Mouse (Mus musculus) hindbrain, embryonic 15.5 days (tissue): ENCODE results near the gene Ncstn. TPM values are rescaled to one million over a fixed set of nuclear protein-coding genes. Genes with fewer than 3 reads are reported as not detected.

ENCODE experiments used
- ATAC-seq: fragments of 200-750 bp; cut with Nextera tagmentation; 2 replicates; pipeline ENCODE4 v1.8.0; 2017; ENCODE audit warnings: low read depth, moderate number of reproducible peaks, moderate TSS enrichment; ENCODE audit not compliant: low FRiP score
- H3K27ac ChIP-seq: fragments of 300-500 bp; sonication (generic); replicated peaks from 2 replicates; pipeline ENCODE4 v1.5.1; 2015; ENCODE audit warnings: mild to moderate bottlenecking, inconsistent platforms
- H3K27me3 ChIP-seq: fragments of 300-500 bp; sonication (generic); 2 replicates; pipeline ENCODE4 v1.6.1; 2015; ENCODE audit warnings: control low read depth, inconsistent platforms
- H3K36me3 ChIP-seq: fragments of 300-500 bp; sonication (generic); 2 replicates; pipeline ENCODE4 v1.6.1; 2015; ENCODE audit warnings: control low read depth, inconsistent platforms
- H3K4me1 ChIP-seq: fragments of 300-500 bp; sonication (generic); replicated peaks from 2 replicates; pipeline ENCODE4 v1.6.1; 2015; ENCODE audit warnings: control low read depth, inconsistent platforms
- H3K4me2 ChIP-seq: fragments of 300-500 bp; sonication (generic); 2 replicates; pipeline ENCODE4 v1.6.1; 2015; ENCODE audit warnings: moderate library complexity, mild to moderate bottlenecking, inconsistent platforms
- H3K4me3 ChIP-seq: fragments of 300-500 bp; sonication (generic); 2 replicates; pipeline ENCODE4 v1.5.1; 2015; ENCODE audit warnings: mild to moderate bottlenecking, inconsistent platforms
- H3K9ac ChIP-seq: fragments of 300-500 bp; sonication (generic); 2 replicates; pipeline ENCODE4 v1.6.1; 2015; ENCODE audit warnings: inconsistent platforms
- H3K9me3 ChIP-seq: fragments of 300-500 bp; sonication (generic); 2 replicates; pipeline ENCODE4 v1.6.1; 2016; ENCODE audit warnings: control low read depth, inconsistent platforms
- WGBS: fragments of 180-500 bp; shearing (Covaris S2); methylation state at CpG from one replicate; pipeline ENCODE4 v1.1.7; 2015; 5-methylcytosine and 5-hydroxymethylcytosine counted together
- polyA plus RNA-seq: library from polyadenylated mRNA; unstranded; fragments of >200 nt; fragmentation: Nextera tagmentation; extraction: Ambion mirVana; gene quantifications from 2 replicates; pipeline ENCODE4 v1.2.1, GENCODE M21; 2015

Ncstn gene
- polyA plus RNA-seq, 1 experiment from 2014 or later: 114 TPM

DNA sequence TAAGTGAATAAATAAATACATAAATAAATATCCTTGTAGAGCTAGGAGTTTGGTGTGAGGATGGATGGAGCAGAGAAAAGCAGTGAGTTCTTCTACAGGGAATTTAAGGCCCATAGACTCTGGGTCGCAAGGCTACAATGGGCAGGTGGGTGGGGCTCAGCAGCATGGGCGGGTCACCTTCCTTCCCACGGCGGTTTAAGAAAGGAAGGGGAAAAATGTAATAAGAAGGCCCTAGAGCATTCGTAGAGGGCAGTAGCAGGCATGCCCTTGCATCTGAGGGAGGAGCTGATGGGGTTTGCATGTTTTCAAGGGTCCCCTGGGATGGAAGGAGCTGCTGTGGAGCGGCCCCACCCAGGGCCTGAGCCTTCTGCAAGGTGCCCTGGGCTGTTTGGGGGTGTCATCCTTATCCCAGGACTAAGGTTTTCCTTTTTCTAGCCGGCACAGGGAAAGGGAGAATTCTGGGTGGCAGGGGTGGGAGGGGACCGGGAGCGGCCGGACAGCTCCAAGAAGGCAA is 29.8 kb downstream of the Ncstn start:
- 16% methylated on average over 9 of the region's 10 CpGs for WGBS
- H3K9ac ChIP-seq: no peak overlapping the region
- H3K4me1 ChIP-seq: peaks cover 37% of the 10 kb centered on the region
- no peaks in the 10 kb centered on the region for H3K27me3 ChIP-seq
- no peaks in the 10 kb centered on the region for H3K36me3 ChIP-seq
- no peaks in the 10 kb centered on the region for H3K9me3 ChIP-seq
- H3K27ac ChIP-seq: no peak overlapping the region
- no peak for ATAC-seq
- peak overlapping the region; percentile 46 for H3K4me3 ChIP-seq
- peak overlapping the region; percentile 84 for H3K4me2 ChIP-seq

DNA sequence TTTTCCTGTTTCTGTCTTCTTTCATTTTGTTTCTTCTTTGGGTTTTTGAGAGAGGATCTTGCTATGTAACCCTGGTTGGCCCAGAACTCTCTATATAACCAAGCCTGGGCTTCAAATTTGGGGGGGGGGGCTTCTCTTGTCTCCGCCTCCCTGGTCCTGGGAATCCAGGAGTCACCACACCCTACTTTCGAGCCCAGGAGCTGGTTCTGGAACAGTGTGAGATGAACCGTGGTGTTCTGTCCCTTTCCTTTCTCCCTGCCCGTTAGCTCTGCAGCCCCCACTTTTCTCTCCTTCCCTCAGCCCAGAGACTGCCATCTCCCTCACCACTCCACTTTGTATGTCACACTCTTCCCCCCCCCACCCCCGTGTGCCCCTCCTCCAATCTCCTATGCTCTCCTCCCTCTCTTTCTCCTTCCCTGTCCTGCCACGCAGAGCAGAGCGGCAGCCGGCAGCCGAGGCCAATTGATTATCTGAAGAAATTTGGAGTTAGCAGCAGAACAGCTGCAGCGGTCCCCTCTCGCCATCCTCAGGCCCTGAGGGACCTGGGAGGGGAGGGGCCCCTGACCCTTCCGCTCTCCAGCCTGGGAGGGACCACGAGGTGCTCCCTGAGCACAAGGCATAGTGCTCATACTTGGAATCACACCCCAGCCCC is 33.3 kb downstream of the Ncstn start:
- Histone ChIP-seq H3K4me1 (peaks cover 35% of the 10 kb centered on the region), H3K27me3 (no peaks in the 10 kb centered on the region), H3K9me3 (no peaks in the 10 kb centered on the region), H3K9ac (peak overlapping the region; percentile 18; the same call in 1 of the 2 replicates), H3K36me3 (no peaks in the 10 kb centered on the region), H3K4me2 (peak overlapping the region; percentile 38), H3K27ac (peak overlapping the region; percentile 81), H3K4me3 (no peak overlapping the region)
- 12% methylated on average over 13 of the region's 13 CpGs for WGBS
- ATAC-seq: peak; percentile 50

DNA sequence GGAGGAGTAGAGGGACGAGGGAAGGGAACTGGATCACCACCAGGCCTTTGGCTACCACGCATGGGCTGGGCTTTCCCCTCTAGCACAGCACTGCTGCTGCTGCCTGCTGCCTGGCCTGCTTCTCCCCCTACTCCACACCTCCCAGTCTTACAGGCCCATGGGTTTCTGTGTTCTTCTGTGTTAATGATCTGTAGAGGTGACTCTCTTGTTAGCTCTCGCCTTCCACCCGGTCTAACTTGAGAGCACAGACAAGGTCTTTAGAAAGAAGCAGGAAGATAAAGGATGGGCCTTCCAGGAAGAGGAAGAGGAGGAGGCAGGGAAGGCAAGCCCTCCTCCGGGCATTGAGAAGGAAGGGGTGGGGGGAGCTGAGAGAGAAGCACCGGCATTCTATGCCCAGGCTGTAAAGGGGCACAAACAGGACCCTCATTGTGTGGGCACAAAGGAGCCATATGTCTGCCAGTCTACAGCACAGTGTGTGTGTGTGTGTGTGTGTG is 34.3 kb downstream of the Ncstn start:
- Histone ChIP-seq H3K36me3 (no peaks in the 10 kb centered on the region), H3K4me2 (peak overlapping the region; percentile 38), H3K9ac (no peak overlapping the region), H3K9me3 (no peaks in the 10 kb centered on the region), H3K4me3 (no peak overlapping the region), H3K27me3 (no peaks in the 10 kb centered on the region), H3K27ac (peak overlapping the region; percentile 81), H3K4me1 (peaks cover 25% of the 10 kb centered on the region)
- peak; percentile 74 for ATAC-seq
- 5% methylated on average over 6 of the region's 6 CpGs for WGBS

DNA sequence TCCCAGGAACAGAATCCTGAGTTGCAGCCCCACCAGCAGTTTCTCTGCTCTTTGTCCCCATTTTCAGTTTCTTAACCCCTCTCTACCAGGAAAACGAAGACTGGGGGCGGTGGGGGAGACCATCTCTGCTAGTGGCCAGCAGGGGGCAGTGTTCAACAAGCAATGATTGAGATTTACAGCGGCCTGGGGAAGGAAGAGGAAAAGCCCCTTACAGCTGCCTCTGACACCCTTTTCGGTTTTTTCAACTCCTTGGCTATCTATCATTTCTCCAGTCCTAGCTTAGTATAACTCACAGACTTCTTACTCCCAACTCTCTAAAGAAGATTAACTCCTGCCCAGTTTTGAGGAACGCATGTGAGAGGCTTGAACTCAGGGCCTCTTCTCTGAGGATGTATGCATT is 35.7 kb downstream of the Ncstn start:
- Histone ChIP-seq H3K27ac (no peak overlapping the region), H3K4me1 (peaks cover 19% of the 10 kb centered on the region), H3K9ac (no peak overlapping the region), H3K4me2 (no peak overlapping the region), H3K4me3 (no peak overlapping the region), H3K36me3 (no peaks in the 10 kb centered on the region), H3K9me3 (no peaks in the 10 kb centered on the region), H3K27me3 (no peaks in the 10 kb centered on the region)
- 8% methylated on average over 5 of the region's 5 CpGs for WGBS
- ATAC-seq: peak; percentile 9; the same call in 1 of the 2 replicates

DNA sequence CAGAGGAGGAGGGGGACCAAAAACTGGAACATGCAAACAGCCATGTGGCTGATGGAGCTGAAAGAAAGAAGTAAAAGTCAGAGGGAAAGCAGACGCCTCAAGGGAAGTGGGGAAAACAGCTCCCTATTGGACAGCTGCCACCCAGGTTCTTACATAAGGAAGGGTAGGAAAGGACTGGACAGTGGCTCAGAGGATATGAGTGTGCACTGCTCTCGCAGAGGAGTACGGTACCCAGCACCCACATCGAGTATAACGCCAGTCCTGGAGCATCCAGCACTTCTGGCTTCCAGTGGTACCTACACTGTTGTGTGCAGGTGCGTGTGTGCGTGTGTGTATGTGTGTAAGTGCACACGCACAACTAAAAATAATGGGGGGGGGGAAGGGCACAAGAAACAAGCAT is 36.2 kb downstream of the Ncstn start:
- no peak overlapping the region for H3K4me3 ChIP-seq
- no peaks in the 10 kb centered on the region for H3K27me3 ChIP-seq
- no peak overlapping the region for H3K27ac ChIP-seq
- WGBS: 80% methylated on average over 8 of the region's 8 CpGs
- H3K9ac ChIP-seq: no peak overlapping the region
- H3K9me3 ChIP-seq: no peaks in the 10 kb centered on the region
- no peaks in the 10 kb centered on the region for H3K36me3 ChIP-seq
- no peak overlapping the region for H3K4me2 ChIP-seq
- no peak for ATAC-seq
- H3K4me1 ChIP-seq: peaks cover 19% of the 10 kb centered on the region

DNA sequence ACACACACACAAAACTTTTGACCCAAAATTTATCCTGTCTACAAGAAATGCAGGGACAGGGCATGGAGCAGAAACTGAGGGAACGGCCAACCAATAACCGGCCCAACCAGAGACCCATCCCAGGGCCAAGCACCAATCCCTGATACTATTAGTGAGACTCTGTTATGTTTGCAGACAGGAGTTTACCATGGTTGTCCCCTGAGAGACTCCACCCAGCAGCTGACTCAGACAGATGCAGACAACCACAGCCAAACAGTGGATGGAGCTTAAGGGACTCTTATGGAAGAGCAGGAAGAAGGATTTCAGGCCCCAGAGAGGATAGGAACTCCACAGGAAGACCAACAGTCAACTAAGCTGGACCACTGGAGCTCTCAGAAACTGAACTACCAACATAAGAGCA is 52.7 kb downstream of the Ncstn start:
- WGBS: 91% methylated on average over 2 of the region's 2 CpGs
- Histone ChIP-seq H3K27ac (no peak overlapping the region), H3K9ac (no peak overlapping the region), H3K27me3 (no peaks in the 10 kb centered on the region), H3K36me3 (no peaks in the 10 kb centered on the region), H3K9me3 (no peaks in the 10 kb centered on the region), H3K4me2 (no peak overlapping the region), H3K4me1 (peaks cover 26% of the 10 kb centered on the region), H3K4me3 (no peak overlapping the region)
- no peak for ATAC-seq

DNA sequence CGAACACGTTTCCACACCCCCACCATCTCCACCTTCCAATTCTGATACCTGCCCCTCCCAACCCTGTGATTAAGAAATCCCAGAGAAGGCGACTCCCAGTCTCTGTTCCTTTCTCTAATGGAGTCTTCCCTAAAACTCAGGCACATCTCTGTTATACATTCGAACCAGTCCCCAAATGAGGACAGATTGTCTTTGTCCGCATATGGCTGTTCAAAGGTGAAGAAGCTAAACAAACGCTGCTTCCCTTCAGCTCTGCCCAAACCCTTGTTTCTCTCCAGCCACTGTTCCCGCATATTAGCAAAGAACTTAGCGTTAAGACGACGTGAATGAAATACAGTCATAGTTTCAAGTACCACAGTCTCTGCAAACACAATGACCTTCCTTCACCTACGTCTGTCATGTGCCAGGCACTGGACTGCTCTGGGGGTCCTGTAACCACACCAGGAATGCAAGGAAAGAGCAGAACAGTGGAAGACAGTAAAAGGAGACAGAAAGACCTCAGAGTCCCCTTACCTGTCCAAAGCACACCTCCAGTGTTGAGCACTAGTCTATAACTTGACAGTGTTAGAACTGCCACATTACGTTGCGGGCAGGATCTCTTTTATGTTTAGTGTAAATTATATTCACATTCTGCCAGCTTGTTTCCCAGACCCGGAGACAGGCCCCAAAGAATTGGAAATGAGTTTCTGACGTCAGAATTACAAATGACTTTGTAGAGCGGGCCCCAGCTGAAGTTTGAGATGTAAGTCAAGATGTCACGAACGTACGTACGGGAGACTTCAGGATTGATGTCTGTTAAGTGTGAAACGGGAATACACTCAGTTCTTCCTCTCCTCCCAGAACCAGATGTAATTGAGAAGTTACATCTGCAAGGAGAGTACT is 54.0 kb downstream of the Ncstn start, which contains the start of gene Vangl2:
Gene Vangl2, minus strand, starts transcription at position 51 of the 882 bp plus-strand sequence.
- Histone ChIP-seq H3K9me3 (no peaks in the 10 kb centered on the region), H3K4me1 (peaks cover 39% of the 10 kb centered on the region), H3K4me2 (peak within 1 kb of the TSS; percentile 94), H3K27me3 (no peaks in the 10 kb centered on the region), H3K9ac (peak within 1 kb of the TSS; percentile 95), H3K4me3 (peak within 1 kb of the TSS; percentile 95), H3K27ac (peak within 1 kb of the TSS; percentile 98), H3K36me3 (no peaks in the 10 kb centered on the region)
- no peak for ATAC-seq
- 28% methylated on average over 21 of the region's 21 CpGs for WGBS

DNA sequence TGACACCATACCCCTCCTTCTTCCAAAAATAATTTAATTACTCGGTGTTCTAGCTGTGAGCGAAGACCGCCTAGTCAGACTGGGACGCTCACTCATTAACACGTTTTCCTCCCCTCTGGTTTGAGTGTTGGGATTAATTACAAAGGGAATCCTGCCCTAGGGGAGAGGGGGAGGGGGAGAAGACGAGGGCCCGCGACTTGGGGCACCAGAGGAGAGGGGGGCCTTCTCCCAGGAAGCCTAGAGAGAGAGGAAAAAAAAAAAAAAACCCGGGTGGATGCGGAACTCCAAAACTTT is 54.8 kb downstream of the Ncstn start:
- Histone ChIP-seq H3K9me3 (no peaks in the 10 kb centered on the region), H3K4me1 (peaks cover 46% of the 10 kb centered on the region), H3K4me3 (peak overlapping the region; percentile 95), H3K27me3 (no peaks in the 10 kb centered on the region), H3K36me3 (no peaks in the 10 kb centered on the region), H3K27ac (peak overlapping the region; percentile 98), H3K9ac (peak overlapping the region; percentile 95), H3K4me2 (peak overlapping the region; percentile 94)
- WGBS: 3% methylated on average over 10 of the region's 10 CpGs
- ATAC-seq: no peak; the same call in 1 of the 2 replicates

DNA sequence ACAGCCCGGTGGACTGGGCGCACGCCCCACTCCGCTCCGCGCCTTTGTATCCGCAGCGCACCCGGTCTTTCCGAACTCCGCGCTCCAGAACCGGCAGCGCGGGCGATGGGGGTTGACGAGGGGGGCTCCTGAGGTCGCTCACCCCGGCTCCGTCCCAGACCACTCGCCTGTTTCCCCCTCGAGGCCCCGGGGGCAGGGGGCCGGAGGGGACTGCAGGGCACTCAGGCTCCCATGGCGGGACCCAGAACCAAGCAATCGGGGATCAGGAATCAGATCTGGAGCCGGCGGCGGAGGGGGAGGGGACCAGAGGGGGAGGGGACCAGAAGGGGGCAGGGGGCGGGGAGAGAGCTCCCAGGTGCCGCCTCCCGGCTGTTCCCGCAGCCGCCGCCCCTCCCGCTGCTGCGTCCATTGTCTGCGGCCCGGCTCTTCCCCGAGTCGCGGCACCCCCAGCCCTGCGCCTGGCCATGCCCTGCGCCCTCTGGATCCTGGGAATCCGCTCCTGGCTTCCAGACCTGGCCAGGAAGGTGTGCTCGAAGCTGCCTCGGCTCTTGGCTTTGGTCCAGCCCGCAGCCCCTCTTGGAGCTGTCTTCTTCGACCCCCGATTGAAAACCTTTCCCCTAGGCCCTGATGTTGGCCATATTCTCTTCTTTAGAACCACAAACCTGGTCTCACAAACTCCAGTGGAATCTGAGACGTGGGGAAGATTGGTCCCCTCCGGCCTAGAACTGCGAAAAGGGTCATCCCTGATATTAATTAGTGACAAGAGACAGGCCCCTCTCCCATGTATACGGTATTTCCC is 55.4 kb downstream of the Ncstn start:
- Histone ChIP-seq H3K36me3 (no peaks in the 10 kb centered on the region), H3K27ac (peak overlapping the region; percentile 98), H3K9me3 (no peaks in the 10 kb centered on the region), H3K27me3 (no peaks in the 10 kb centered on the region), H3K4me3 (peak overlapping the region; percentile 95), H3K4me2 (peak overlapping the region; percentile 94), H3K4me1 (peaks cover 51% of the 10 kb centered on the region), H3K9ac (peak overlapping the region; percentile 95)
- WGBS: under 1% methylated on average over 46 of the region's 54 CpGs
- peak; percentile 84 for ATAC-seq

DNA sequence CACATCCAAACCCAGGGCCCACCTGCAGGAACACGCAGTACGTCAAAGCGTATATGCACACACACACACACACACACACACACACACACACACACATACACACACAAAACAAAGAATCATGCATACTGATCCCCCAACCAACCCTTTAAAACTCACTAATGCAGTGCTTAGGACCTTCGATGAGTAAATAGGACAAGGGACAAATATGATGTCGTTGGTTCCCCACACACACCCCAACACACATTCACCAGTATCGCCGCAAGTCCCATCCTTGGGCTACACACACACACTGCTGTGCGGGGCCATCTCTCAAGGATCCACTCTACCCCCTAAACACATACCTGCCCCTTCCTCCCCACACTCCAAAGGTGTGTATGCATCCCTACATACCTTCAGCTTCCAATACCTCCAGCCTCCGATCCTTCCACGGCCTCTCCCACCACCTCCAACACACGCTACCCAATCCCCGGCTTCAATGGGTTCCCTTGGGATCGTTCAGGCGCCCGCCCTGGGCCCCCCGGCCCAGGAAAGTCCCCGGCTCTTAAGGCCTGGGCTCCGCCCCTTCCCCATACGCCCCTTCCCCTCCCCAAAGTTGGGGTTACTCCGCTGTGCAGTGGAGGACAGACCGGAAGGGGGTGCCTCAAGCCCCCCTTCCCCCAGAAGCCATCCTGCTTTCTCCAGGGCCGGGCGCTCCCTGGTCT is 56.2 kb downstream of the Ncstn start:
- Histone ChIP-seq H3K9me3 (no peaks in the 10 kb centered on the region), H3K9ac (peak overlapping the region; percentile 95), H3K4me1 (peaks cover 60% of the 10 kb centered on the region), H3K27me3 (no peaks in the 10 kb centered on the region), H3K27ac (peak overlapping the region; percentile 98), H3K36me3 (no peaks in the 10 kb centered on the region), H3K4me2 (peak overlapping the region; percentile 94), H3K4me3 (peak overlapping the region; percentile 95)
- peak; percentile 75 for ATAC-seq
- under 1% methylated on average over 23 of the region's 23 CpGs for WGBS

DNA sequence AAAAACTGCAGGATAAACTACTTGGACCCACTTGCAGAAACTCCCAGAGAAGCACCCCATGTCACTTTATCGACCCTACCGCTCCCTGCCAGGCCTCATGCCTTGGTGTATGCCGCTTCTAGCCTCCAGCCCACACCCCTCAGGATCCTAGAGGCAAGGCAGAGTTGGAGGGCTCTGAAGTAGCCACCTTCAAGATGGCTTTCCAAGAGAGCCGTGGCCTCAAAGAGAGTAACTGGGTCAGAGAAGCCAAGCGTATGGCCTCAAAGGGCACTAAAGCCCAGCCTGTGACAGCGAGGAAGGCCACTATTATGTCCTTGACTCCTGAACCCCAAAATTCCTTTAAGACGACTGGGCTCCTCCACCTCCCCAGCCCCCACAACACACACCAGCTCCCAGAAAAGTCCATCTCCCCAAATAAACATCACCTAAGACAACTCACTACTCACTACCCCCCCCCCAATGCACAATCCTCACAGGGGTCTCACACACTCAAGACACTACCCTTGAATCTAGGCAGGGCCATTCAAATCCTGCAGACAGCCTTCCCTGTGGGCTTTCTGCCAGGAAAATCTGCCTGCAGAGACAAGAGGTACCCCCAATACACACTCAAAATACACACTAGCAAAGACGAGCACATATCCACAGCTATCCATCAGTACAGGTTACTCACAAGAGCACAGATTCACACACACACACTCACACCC is 57.2 kb downstream of the Ncstn start:
- Histone ChIP-seq H3K4me3 (peak overlapping the region; percentile 95), H3K9ac (peak overlapping the region; percentile 95), H3K9me3 (no peaks in the 10 kb centered on the region), H3K4me2 (peak overlapping the region; percentile 94), H3K27ac (peak overlapping the region; percentile 98), H3K4me1 (peaks cover 64% of the 10 kb centered on the region), H3K36me3 (no peaks in the 10 kb centered on the region), H3K27me3 (no peaks in the 10 kb centered on the region)
- 8% methylated on average over 8 of the region's 8 CpGs for WGBS
- ATAC-seq: no peak
